Mouse (Mus musculus) layer of hippocampus, adult 9-11 months (tissue): ENCODE data around the gene C2cd5.
"Not testable (repeated sequence)": the region's sequence is repeated elsewhere in the genome, so short reads cannot be mapped to it uniquely, and the experiment has no call there.

ENCODE experiments used
- DNase-seq: peaks from one replicate; pipeline ENCODE4 v3.0.0; 2022

C2cd5 gene

DNA sequence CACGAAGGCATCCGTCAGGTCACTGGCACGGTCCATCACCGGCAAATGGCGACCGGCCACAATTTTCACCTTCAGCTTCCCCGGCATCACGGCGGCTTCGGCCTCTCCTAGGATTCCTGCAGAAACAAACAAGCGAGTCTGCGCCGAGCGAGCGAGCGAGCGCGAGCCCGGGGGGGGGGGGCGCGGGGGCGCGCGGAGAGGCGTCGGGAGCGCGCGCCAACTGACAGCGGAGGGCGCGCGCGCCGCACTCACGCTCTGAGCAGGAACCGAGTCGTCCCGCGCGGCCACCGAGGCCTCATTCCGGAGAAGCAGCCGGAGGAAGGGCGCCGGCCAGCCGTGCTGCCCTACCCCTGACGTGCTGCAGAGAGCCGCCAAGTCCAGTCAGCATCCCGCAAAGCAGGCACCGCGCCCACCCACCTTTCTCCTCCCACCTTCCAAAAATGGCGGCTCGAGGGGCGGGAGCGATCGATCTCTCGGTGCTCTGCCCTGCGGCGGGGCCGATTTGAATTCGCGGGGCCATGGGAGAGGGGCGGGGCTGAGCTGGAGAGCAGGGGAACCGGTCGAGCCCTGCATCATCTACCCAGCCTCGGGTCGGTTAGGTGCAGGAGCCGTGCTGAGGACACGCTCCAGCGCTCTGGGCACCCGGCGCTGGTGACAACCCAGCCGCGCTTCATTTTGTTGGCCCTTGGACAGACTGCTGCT, at the start of gene C2cd5:
TSS of gene C2cd5 (minus strand) at position 461 of the 702 bp plus-strand sequence.
- DNase-seq: peak; percentile 96

DNA sequence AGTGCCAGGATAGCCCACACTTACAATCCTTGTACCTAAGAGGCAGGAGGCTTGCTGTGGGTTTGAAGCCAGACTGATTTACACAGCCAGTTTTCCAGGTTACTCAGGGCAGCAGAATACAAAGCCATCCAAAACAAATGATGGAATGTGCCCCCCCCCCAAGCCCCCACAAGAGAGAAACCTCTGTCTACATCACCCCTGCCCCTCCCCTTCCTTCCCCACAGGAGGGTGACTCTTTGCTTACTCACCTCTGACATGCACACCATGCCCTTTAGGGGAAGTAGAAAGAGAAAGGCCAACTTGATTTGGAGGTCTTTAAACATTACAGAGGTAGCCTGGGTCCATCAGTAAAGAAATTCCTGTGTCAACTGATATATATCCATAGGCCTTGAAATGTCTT, 48.9 kb upstream of the C2cd5 start:
- DNase-seq: no peak

DNA sequence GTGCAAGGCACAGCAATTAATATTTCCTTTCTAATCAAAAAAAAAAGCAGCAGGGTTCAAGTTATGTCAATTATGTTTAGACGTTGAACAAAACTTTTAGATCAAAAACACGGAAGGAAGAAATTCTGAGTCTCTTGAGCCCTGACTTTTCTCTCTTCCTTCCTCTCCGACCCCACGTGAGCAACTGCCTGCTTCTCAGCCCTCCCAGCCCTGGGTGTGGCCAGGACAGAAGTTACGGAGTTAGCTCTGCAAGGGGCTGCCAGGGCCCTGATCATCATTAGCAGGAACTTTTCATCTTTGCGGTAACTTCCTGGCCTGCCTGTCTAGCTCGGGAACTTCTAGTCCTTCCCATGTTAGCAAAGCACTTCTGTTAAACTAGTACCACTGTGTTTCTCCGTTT, 46.8 kb upstream of the C2cd5 start:
- no peak for DNase-seq

DNA sequence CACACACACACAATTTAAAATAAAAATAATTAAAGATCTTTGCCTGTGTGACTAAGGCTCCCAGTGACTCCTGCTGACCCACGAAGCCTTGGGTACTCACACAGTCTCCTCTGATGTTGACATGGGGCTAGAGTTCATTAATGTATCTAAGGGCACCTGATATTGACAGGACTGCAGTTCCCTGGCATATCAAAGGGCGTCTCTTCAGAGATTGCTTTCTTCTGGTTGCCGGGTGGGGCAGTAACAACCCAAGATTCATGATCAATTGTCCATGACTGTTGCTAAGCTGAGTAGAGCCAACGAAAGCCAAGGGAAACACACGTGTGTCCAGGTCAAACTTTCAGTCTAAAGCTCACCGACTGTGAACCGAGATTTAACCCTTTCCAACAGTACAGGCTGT, 45.1 kb upstream of the C2cd5 start:
- DNase-seq: no peak

DNA sequence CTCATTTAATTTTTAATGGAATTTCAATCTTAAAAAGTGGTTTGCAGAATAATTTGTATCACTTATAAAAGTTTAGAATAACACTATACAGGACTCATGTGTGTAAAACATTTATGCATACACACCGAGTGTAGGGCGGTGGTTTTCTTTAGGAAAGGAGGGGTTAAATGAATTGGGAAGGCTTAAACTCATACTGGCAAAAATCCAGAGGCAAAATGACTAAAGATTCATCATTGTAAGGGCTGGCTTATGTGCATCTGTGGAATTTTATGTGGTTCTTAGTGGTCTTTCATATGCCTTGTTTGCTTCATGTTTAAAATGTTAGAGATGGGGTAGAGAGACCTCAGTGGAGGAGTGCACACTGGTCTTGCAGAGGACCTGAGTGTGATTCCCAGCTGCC, 44.6 kb upstream of the C2cd5 start:
- no peak for DNase-seq

GRCm38 (mm10) chr6:143143775-143144273, 43.9 kb upstream of the C2cd5 start:
- DNase-seq: no peak

DNA sequence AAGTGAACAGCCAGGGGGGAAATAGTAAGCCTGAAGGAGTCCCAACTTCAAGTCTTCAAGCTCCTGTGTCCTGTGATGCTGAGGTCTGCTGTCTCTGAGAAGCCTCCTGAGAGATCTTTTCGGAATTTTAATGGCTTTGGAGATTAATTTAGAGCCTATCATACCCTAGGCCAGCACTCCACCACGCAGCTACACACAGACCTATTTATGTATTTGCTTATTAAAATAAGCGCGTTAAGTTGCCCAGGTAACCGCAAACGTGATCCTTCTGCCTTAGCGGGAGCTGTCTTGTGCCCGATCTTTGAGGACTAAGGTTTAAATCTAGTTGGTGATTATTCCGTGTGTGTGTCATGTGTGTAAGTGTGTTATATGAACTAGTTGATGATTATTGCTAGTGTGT, 43.4 kb upstream of the C2cd5 start:
- DNase-seq: no peak

- no peak for DNase-seq
Observed at GRCm38 (mm10) chr6:143142861-143143260, 42.9 kb upstream of the C2cd5 start.

GRCm38 (mm10) chr6:143141624-143142592, 42.0 kb upstream of the C2cd5 start:
- DNase-seq: not testable (repeated sequence)

GRCm38 (mm10) chr6:143140884-143141283, 40.9 kb upstream of the C2cd5 start:
- no peak for DNase-seq

- DNase-seq: no peak
Observed at GRCm38 (mm10) chr6:143139417-143139816, 39.5 kb upstream of the C2cd5 start.

DNA sequence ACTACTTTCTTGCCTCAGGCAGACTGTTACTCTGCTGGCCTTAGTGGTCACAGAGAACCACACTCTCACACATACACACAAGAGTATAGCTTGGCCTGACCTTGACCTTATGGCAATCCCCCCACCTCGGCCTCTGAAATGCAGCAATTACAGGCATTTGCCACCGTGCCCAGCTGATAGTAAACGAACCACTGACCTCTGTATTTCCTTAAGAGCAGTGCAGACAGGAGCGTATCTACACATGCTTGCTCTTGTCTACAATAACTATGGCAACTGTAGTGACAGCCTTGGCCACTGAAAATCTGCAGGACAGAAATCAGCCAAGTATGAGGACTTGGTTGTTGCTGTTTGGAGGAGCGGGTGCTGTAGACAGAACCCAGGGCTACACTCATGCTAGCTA, 37.4 kb upstream of the C2cd5 start:
- no peak for DNase-seq

- no peak for DNase-seq
Observed at GRCm38 (mm10) chr6:143136688-143137087, 36.7 kb upstream of the C2cd5 start.

- no peak for DNase-seq
Observed at GRCm38 (mm10) chr6:143135097-143135496, 35.2 kb upstream of the C2cd5 start.

- DNase-seq: no peak
Observed at GRCm38 (mm10) chr6:143133150-143133549, 33.2 kb upstream of the C2cd5 start.

DNA sequence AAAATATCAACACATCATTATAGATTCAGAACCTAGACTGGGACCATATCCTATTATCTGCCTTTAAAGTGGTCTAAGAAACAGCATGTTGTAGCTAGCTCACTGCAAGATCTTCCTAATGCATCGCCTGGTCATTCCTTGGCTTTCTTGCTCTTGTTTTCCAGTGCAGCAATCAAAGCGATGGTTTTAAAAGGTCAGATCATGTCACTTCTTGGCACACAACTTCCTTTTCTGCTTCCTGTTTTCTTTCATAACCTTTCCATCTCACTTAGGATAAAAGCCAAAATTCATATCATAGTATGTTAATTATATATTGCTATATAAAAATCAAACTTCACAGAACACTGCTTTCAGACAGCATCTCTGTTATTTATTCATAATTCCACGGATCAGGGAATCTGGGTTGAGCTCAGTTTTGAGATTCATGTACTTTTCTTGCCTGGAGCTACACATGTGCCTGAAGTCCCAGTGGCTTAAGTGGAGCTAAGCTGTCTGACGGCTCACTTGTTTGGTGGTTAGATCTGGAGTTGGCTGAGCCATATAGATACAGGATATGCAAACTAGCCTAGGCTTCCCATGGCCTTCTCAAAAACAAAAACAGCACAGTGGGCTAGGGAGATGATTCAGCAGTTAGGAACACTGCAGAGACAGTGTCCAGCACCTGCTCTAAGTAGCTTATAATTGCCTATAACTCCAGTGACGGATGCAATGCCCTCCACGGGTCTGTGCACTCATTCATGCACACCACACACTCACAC, 32.1 kb upstream of the C2cd5 start:
- DNase-seq: no peak

- no peak for DNase-seq
Observed at GRCm38 (mm10) chr6:143130411-143130810, 30.5 kb upstream of the C2cd5 start.

DNA sequence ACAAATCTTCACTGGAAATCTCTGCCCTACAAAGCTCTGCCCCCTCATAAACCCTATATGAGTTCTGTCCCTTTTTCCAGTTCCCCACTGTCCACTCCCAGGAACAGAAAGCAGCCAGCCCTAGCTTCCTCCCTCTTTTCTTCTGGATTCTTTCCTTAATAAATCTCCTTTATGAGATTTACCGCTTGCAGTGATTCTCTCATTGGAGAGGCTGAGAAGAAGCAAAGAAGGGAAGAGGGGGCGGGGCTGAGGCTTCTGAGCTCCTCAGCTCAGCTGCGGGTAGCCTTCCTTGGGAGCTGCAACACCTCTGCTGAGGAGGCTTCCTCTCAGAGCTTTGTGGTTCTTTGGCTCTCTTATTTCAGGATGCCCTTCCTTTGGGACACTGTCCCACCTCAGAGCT, 30.0 kb upstream of the C2cd5 start:
- no peak for DNase-seq

GRCm38 (mm10) chr6:143129466-143129865, 29.5 kb upstream of the C2cd5 start:
- DNase-seq: no peak

DNA sequence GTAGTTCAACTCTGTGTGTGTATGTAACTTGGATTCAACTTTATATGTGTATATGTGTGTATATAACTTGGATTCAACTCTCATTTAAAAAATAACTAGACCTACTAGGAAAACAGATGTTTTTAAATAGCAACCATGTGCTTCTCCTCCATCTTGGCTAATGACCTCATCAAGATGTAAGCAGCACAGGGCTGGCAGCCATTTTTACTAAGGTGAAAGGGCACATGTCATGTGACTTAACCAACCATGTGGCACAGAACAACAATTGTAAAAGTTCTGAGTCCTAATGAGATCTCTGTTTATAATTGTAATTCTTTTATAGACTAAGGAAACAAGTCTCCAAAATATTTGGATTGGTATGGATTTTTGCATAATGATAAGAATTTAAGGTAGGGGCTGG, 25.8 kb upstream of the C2cd5 start:
- no peak for DNase-seq

DNA sequence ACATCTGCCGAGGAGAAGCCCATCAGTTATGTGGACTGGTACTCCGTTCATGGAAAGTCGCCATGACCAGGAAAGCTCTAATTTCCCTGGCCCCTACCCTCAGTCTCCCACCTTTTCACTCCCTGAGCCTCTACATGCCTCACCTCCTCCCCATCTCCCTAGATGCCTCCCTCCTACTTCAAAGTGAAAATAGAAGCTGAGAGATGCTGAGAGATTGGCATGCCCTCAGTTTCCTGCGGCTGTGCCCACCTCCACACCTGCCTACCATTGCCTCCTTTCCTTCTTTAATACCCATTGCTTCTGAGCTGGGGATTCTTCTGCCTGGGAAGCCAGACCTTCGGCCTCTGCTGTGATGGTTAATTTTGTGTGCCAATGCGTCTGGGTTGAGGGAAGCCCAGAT, 19.4 kb upstream of the C2cd5 start:
- DNase-seq: no peak

DNA sequence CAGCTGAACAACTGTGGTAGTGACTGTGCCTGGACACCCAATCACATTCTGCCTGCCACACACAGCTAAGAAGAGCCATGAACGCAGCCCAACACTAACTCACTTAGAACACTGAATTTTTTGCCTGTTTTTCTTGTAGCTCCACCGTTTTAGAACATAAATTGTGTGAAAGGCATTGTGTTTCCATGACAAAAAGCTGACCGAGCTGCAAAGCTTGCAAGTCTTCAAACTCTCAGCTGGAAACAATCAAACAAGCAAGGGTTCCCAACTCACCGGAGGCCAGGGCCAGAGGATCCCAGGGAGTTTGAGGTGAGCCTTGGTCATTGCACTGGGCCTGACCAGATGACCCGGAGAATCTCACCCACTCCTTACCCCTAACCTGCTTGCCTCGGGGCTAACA, 16.8 kb upstream of the C2cd5 start:
- DNase-seq: no peak

DNA sequence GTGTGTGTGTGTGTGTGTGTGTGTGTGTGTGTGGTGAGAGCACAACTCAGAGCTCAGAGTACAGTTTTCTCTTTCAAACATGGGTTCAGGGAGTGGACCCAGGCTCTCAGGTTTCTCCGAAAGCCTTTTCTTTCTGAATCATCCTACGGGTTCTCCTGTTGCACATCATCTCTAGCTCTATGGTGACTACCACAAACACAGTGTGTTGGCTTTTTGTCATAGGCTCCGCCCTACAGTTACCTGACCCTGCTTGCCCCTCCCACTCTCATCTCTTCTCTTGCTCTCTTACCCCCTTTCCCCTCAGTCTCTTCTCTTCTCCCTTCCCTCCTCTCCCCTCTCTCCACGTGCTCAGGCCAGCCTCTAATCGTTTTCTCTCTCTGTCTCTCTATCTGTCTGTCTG, 15.6 kb upstream of the C2cd5 start:
- DNase-seq: no peak
